10 mouse cellular contexts compared by ENCODE assay signal in the genomic region with DNA sequence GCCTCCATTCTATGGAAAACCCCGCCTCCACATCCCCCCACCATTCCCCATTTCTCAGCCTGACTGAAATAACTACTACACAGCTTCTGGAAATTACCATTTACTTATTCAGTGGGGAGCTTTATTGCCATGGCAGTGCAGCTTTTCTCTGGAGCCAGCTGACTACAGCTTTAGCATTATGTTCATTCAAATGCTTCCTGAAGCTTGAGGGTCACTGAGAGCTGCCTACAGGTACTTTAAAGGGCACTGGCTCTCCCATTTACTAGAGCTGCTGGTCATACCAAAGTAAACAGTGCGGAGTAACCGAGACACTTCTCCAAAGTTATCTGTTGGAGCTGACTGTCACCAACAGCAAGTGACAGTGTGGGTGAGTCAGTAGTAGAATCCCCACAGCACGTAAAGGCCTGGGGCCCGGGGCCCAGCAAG.
DNase-seq lines count a peak whose midpoint lies in the region; ATAC-seq lines count a peak whose summit lies in the region.
"Had no signal": no experiment of that assay in that cellular context is flagged by ENCODE, and none has a peak within 500 bp of the region (broad histone marks: within the 10 kb centered on the region; RNA-seq: fewer than 3 reads in every experiment).

No protein-coding gene starts in this region.

- H3K4me1 ChIP-seq in intestine, embryonic 15.5 days (replicated peaks): peaks cover 20% of the 10 kb centered on the region
- H3K4me1 ChIP-seq in neural tube, embryonic 15.5 days: peaks cover 55% of the 10 kb centered on the region

- no peak for ATAC-seq in intestine, embryonic 15.5 days
- ATAC-seq in neural tube, embryonic 15.5 days (ENCODE audit: low FRiP score): peak; percentile 62; the same call in 1 of the 2 replicates

- no peaks in the 10 kb centered on the region for H3K36me3 ChIP-seq in intestine, embryonic 15.5 days
- no peaks in the 10 kb centered on the region for H3K36me3 ChIP-seq in neural tube, embryonic 15.5 days
- H3K36me3 ChIP-seq: liver, embryonic 15.5 days had no signal

- 52% methylated on average over 5 of the region's 5 CpGs for WGBS in intestine, embryonic 15.5 days
- WGBS in neural tube, embryonic 15.5 days: 24% methylated on average over 5 of the region's 5 CpGs

- peak; percentile 12 for DNase-seq in adrenal gland, postnatal 25 days
- DNase-seq in adrenal gland, adult 2 months: no peak
- DNase-seq in left cerebral cortex, postnatal 14 days (ENCODE audit: low spot score in 2 of 2): peak; percentile 20 to 27
- DNase-seq in left cerebral cortex, postnatal 36 days (ENCODE audit: low spot score in 2 of 2): no peak
- no peak for DNase-seq in right cerebral cortex, postnatal 25 days
- DNase-seq in right cerebral cortex, adult 2 months (ENCODE audit: low spot score in 2 of 2): no peak
- DNase-seq: cerebellum, adult 9-11 months had no signal

- no peaks in the 10 kb centered on the region for H3K27me3 ChIP-seq in intestine, embryonic 15.5 days (replicated peaks)
- H3K27me3 ChIP-seq in neural tube, embryonic 15.5 days (replicated peaks): no peaks in the 10 kb centered on the region
- H3K27me3 ChIP-seq: liver, embryonic 15.5 days had no signal

- peak overlapping the region; percentile 69 for H3K27ac ChIP-seq in intestine, embryonic 15.5 days
- H3K27ac ChIP-seq in neural tube, embryonic 15.5 days (replicated peaks): peak overlapping the region; percentile 73
- H3K27ac ChIP-seq: liver, embryonic 15.5 days had no signal

- intact Hi-C loops in left cerebral cortex, postnatal 14 days (cut with DNase I): no loop called here
- intact Hi-C loops in left cerebral cortex, postnatal 36 days (cut with DNase I): no loop called here

- H3K4me2 ChIP-seq in intestine, embryonic 15.5 days (replicated peaks): 0 out of 2 replicates have a peak overlapping the region, but pooled peaks have one; percentile 10
- H3K4me2 ChIP-seq in neural tube, embryonic 15.5 days: no peak overlapping the region; the same call in 1 of the 2 replicates
- H3K4me2 ChIP-seq: liver, embryonic 15.5 days had no signal

- H3K4me3 ChIP-seq in intestine, embryonic 15.5 days (replicated peaks): no peak overlapping the region
- H3K4me3 ChIP-seq in neural tube, embryonic 15.5 days (replicated peaks): no peak overlapping the region
- H3K4me3 ChIP-seq: liver, embryonic 15.5 days had no signal

- no peaks in the 10 kb centered on the region for H3K9me3 ChIP-seq in intestine, embryonic 15.5 days
- H3K9me3 ChIP-seq in neural tube, embryonic 15.5 days (replicated peaks): no peaks in the 10 kb centered on the region
- H3K9me3 ChIP-seq: liver, embryonic 15.5 days had no signal

- no peak overlapping the region for H3K9ac ChIP-seq in intestine, embryonic 15.5 days
- no peak overlapping the region for H3K9ac ChIP-seq in neural tube, embryonic 15.5 days (replicated peaks)
- H3K9ac ChIP-seq: liver, embryonic 15.5 days had no signal

Comparison
In these comparisons a context has a peak if more than half of its experiments do, and no peak if none do; other contexts are left out.
1. DNase-seq: peak in adrenal gland, postnatal 25 days (single experiment) and left cerebral cortex, postnatal 14 days (2 of 2); none in adrenal gland, adult 2 months (single experiment), left cerebral cortex, postnatal 36 days (0 of 2), right cerebral cortex, postnatal 25 days (single experiment) and right cerebral cortex, adult 2 months (0 of 2).